In the genomic region with DNA sequence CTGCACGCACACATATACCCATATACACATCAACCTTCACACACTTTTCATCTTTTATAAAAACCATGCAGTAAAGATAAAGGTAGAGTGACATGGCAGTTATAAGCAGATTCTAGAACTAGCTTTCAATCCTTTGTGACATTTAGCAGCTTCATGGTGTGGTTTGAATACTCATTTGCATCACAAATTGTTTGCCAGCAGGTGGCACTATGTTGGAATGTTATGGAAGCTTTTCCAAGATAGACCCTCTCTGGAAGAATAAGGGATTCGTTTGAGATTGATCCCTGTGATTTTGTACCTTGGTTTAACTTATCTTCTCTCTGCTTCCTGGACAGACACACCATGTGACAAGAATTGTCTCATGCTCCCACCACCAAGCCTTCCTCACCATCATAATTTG, we compare ENCODE assay signal across 11 mouse cellular contexts.
DNase-seq lines count a peak whose midpoint lies in the region; ATAC-seq and TF ChIP-seq lines count a peak whose summit lies in the region.
"Had no signal": no experiment of that assay in that cellular context is flagged by ENCODE, and none has a peak within 500 bp of the region (broad histone marks: within the 10 kb centered on the region; RNA-seq: fewer than 3 reads in every experiment).

No protein-coding gene starts in this region.

- H3K9ac ChIP-seq in intestine, postnatal 0 days (ENCODE audit: low read depth, low read length), result no peak overlapping the region
- no peak overlapping the region for H3K9ac ChIP-seq in intestine, embryonic 15.5 days
- H3K9ac ChIP-seq: liver, embryonic 12.5 days had no signal

- ATAC-seq in intestine, postnatal 0 days, result no peak
- ATAC-seq in intestine, embryonic 15.5 days, result no peak
- ATAC-seq: forebrain, embryonic 16.5 days; hindbrain, embryonic 16.5 days; liver, embryonic 12.5 days had no signal

- no peak overlapping the region for H3K27ac ChIP-seq in intestine, postnatal 0 days (ENCODE audit: low read depth, low read length)
- no peak overlapping the region for H3K27ac ChIP-seq in intestine, embryonic 15.5 days
- H3K27ac ChIP-seq in gastrocnemius, adult 2 months, result no peak overlapping the region
- H3K27ac ChIP-seq: liver, embryonic 12.5 days had no signal

- 54% methylated on average over 2 of the region's 2 CpGs for WGBS in intestine, postnatal 0 days
- 60% methylated on average over 2 of the region's 2 CpGs for WGBS in intestine, embryonic 15.5 days

- no peaks in the 10 kb centered on the region for H3K9me3 ChIP-seq in intestine, postnatal 0 days (ENCODE audit: control insufficient read depth)
- no peaks in the 10 kb centered on the region for H3K9me3 ChIP-seq in intestine, embryonic 15.5 days
- H3K9me3 ChIP-seq: liver, embryonic 12.5 days had no signal

- H3K4me1 ChIP-seq in intestine, postnatal 0 days (replicated peaks; ENCODE audit: control insufficient read depth, insufficient read depth, low read length), result no peaks in the 10 kb centered on the region
- no peaks in the 10 kb centered on the region for H3K4me1 ChIP-seq in intestine, embryonic 15.5 days (replicated peaks)
- H3K4me1 ChIP-seq: liver, embryonic 12.5 days had no signal

- DNase-seq in lung, postnatal 10 days, result peak; percentile 2
- DNase-seq in lung, adult 18-20 months, result no peak
- DNase-seq in adipocyte (ENCODE audit: low spot score), result peak; percentile 28
- DNase-seq in embryo, embryonic 11 days, result peak; percentile 14
- no peak for DNase-seq in gastrocnemius, adult 2 months
- DNase-seq: thymus, postnatal 14 days had no signal

- TF ChIP-seq CTCF in intestine, postnatal 0 days (IDR thresholded peaks at IDR 0.05; ENCODE audit: low read depth), result 0 out of 2 replicates have a peak, but pooled peaks have one; percentile 28
- no peak for TF ChIP-seq CTCF in gastrocnemius, adult 2 months (IDR thresholded peaks at IDR 0.05)

- no peak overlapping the region for H3K4me2 ChIP-seq in intestine, postnatal 0 days (replicated peaks; ENCODE audit: low read depth)
- H3K4me2 ChIP-seq in intestine, embryonic 15.5 days (replicated peaks), result no peak overlapping the region
- H3K4me2 ChIP-seq: liver, embryonic 12.5 days had no signal

- no peaks in the 10 kb centered on the region for H3K36me3 ChIP-seq in intestine, postnatal 0 days (ENCODE audit: control insufficient read depth, insufficient read depth)
- no peaks in the 10 kb centered on the region for H3K36me3 ChIP-seq in intestine, embryonic 15.5 days
- H3K36me3 ChIP-seq: liver, embryonic 12.5 days had no signal

- intact Hi-C loops in gastrocnemius, adult 2 months (cut with DNase I), result no loop called here

- H3K27me3 ChIP-seq in intestine, postnatal 0 days (replicated peaks; ENCODE audit: control insufficient read depth, insufficient read depth, low read length), result no peaks in the 10 kb centered on the region
- H3K27me3 ChIP-seq in intestine, embryonic 15.5 days (replicated peaks), result no peaks in the 10 kb centered on the region
- H3K27me3 ChIP-seq: liver, embryonic 12.5 days had no signal

- H3K4me3 ChIP-seq in intestine, postnatal 0 days (ENCODE audit: low read depth, low read length), result no peak overlapping the region
- no peak overlapping the region for H3K4me3 ChIP-seq in intestine, embryonic 15.5 days (replicated peaks)
- no peak overlapping the region for H3K4me3 ChIP-seq in gastrocnemius, adult 2 months
- H3K4me3 ChIP-seq: liver, embryonic 12.5 days had no signal

Comparison
In these comparisons a context has a peak if more than half of its experiments do, and no peak if none do; other contexts are left out.
1. DNase-seq: peak in lung, postnatal 10 days (single experiment), adipocyte (single experiment) and embryo, embryonic 11 days (single experiment); none in lung, adult 18-20 months (0 of 2) and gastrocnemius, adult 2 months (single experiment).